Mouse (Mus musculus): Measurements from ENCODE around the gene Peak1. TPM values are rescaled to one million over a fixed set of nuclear protein-coding genes. Genes with fewer than 3 reads are reported as not detected.

Peak1 gene
- total RNA-seq, 2 experiments from 2014 or later, result 13.1 to 14.3 TPM

- no peak for DNase-seq
These were observed 103.5 kb downstream of the Peak1 start for GRCm38 (mm10) chr9:56314326-56314725.

DNA sequence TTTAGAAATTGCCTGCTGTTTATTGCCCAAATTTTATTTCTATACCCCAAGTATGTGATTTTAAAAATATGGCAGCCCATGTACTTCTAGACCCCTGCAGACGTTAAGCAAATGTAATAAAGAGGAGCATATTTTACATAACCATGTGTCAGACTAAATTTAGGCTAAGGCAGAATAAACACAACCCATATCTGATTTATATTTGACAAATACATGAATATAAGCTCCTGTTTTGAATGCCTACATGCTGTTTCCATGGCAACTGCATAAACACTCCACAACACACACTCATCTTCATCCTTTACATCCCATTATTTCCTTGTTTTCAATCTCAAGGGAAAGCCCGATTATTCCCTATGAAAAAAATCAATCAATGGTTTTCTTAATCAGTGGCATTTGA, 108.8 kb downstream of the Peak1 start:
- no peak for DNase-seq

DNA sequence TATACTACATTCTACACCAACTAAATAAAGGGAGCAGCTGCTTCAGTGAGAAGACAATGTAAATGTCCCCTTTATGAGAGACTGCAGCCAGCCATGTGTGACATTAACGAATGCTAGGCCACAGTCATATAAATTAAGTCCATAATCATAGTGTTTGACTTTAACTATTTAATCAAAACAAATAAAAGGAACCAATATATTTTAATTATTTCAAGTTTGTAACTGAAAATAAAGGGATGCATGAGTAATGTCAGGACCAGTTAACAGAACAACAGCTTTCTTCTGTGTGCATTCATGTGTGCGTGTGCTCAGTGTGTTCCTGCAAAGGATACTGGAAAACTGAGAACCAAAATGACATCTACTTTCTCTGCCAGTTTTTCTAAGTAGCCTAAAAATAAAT, 113.3 kb downstream of the Peak1 start:
- no peak for DNase-seq

GRCm38 (mm10) chr9:56302921-56303465, 114.9 kb downstream of the Peak1 start:
- DNase-seq, result no peak

DNA sequence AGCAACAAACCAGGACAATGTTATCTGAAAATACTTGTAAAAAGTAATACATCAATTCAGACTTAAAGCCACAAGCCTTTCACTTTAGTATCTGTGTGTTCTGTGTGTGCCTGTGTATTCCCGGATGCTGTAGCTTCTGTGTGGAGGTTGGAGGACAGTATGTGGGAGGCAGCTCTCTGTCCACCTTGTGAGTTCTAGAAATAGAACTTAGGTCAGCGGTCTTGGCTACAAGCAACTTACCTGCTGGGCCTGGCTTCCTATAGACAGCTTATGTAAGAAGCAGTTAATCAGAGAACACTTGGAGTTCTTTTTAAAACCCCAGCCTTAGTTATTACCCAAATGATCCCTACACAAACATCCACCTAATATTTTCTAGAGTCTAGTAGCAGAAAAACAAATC, 127.8 kb downstream of the Peak1 start:
- DNase-seq, result no peak

- no peak for DNase-seq
These were observed 135.4 kb downstream of the Peak1 start for GRCm38 (mm10) chr9:56282481-56282880.

DNA sequence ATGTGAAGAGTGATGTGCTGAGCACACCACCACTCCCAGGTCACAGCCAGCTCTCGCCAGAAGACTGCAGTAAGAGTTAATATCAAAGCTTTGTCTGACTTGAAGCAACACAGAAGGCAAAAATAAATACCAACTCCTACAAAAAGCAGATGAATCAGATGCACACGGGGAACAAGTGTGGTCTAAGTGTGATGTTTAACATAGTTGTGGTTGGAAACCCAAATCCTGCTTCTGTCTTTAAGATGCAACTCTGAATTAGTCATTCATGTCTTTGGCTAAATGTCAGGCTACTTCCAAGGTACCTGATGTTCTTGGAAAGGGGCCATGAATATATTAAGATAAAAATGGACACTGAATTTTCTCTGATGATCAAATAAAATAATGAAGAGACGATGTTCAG, 144.3 kb downstream of the Peak1 start:
- no peak for DNase-seq

GRCm38 (mm10) chr9:56272247-56272598, 145.6 kb downstream of the Peak1 start:
- no peak for DNase-seq

DNA sequence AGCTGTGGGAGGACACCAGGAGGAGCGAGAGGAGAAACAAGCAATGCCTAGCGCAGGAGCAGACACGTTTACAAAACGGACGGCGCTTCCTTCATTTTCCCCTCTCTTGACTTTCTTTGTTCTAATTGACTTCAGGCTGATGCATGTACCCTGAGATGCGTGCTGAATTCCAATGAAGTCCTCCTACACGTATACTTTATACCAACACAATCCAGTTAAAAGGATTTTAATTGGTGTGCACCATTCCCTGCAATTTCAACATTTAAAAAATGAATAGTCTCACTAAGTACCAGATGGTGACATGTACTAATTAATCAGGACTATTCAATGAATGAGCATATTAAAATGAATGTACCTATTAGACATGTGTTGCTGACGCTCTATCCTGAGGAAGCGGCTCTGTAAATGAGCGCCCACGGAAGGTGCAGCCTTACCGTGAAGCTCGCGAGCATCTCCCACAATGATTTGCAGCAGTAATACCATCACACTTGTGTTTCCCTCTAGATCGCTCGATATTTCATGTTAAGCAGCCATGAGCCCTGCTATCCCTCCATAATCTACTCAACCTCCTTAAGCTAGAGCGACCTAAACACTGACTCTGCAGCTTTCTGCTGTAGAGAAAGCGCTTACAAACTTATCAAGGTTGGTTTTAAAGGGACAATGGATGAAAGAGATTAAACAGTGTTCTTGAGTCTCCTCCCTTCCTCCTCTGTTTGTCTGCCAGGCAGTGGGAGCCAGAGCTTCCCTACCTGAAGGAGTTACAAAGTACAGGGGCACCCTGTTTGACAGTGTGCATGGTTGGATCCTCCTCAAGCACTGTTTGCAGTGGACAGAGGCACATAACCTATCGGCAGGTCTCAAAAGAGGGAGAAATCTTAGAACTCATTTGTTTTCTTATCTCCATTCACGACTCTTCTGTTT, 146.3 kb downstream of the Peak1 start:
- no peak for DNase-seq

- DNase-seq, result no peak
These were observed 148.8 kb downstream of the Peak1 start for GRCm38 (mm10) chr9:56269101-56269500.

- no peak for DNase-seq
These were observed 151.6 kb downstream of the Peak1 start for GRCm38 (mm10) chr9:56266200-56266815.

DNA sequence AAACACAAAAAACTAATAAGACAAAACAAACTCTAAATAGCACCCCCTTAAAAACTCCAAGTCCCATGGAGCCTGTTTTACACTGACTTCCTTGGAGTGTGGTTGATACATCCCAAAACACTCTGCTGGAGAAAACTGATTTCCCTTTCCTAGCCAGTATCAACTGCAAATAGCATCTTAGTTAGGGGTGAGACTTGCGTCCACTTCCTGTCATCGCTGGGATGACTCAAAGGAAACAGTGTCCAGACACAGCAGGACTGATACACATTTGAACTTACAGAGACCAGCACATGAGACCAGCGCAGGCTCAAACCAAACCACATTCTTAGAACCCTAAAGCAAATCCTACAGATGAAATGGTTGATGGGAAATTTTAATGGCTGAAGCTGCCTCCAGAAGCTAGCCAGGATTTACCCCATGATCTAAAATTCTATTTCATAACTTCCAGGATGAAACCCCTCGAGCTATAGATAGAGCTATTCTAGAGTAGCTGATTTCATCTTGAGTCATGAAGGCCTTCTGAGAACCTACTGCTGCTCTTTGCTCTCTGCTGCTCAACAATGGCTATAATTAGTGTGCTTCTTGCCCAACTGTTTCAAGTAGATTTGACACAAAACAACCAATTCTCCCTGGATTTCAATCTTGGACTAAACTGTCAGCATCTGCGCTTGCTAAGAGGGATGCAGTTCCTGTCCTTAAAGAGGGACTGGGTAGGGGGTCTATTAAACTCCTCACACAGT, 152.2 kb downstream of the Peak1 start:
- DNase-seq, result no peak

- DNase-seq, result no peak
These were observed 152.9 kb downstream of the Peak1 start for GRCm38 (mm10) chr9:56265022-56265360.

DNA sequence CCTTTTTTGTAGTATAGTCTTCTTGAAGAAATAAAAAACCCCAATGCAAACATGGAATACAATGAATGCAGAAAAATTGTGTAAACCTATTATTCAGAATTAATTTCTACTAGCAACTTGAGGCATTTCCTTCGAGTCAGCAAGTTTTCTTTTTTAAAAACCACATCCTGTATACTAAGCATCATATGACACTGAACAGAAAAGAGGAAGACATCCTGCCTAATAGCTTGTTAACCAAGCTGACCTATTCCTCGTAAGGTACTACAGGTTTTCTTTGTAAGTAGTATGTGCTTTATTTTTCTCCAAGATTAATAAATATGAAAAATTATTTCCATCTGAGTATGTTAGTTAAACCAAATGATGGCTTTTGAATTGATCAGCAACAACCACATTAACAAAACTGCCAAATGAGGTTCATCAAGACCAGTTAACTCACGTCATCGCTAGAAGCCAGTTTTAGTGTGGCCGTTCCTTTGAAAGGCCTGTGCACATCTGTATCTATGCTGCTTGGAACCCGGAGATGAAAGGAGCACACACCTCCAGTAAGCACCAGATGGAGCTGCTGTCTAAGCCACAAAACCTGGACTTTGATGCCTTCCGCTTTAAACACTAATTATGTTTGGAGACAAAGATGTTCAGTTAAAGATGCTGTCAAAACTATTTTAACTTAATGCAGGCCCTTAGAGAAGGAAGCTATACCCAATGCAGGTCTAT, 153.4 kb downstream of the Peak1 start:
- no peak for DNase-seq

DNA sequence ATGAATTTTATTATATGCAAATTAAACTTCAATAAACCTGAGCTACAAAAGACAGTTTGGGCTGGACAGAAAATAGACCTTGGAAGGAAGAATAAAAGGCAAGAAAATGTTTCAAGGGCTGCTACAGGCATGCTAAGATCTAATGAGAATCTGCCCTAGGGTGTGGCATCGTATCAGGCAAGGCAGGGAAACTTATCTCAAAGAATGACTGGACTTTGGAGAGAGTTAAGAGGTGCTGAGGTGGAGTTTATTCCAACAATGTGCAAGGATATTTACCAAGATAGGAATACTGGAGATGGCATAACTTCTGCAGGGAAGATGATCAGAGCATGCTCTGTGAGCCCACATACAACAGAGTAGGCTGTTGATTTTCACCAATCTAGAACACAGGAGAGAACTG, 154.8 kb downstream of the Peak1 start:
- DNase-seq, result no peak

DNA sequence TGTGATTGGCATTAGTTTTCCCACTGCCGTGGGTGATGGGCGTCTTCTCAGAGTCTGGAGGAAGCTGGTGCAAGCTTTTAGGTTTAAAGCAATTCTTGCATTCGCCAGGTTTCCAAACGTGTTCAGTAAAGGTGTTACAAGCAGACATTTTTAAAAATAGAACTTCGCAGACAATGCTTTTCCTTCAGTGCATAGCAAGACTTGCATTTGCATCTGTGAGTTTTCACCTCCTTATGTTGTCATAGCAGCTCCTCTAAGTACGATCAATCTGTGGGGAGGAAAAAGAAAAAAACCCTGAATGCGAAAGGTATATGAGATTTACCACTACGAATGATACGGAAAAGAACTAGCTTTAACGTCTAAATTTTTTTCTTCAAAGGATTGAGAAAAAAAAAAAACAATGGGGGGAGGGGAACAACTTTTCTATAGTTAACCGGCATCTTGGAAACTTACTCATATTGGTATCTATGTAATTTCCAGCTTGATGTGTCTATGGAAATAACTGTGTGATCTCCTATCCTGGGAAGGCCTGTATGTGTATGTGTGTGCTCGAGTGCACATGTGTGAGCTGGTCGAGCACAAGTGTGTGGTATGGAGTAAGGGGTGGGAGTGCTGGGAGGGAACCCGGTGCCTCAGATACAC, 157.3 kb downstream of the Peak1 start:
- DNase-seq, result no peak

DNA sequence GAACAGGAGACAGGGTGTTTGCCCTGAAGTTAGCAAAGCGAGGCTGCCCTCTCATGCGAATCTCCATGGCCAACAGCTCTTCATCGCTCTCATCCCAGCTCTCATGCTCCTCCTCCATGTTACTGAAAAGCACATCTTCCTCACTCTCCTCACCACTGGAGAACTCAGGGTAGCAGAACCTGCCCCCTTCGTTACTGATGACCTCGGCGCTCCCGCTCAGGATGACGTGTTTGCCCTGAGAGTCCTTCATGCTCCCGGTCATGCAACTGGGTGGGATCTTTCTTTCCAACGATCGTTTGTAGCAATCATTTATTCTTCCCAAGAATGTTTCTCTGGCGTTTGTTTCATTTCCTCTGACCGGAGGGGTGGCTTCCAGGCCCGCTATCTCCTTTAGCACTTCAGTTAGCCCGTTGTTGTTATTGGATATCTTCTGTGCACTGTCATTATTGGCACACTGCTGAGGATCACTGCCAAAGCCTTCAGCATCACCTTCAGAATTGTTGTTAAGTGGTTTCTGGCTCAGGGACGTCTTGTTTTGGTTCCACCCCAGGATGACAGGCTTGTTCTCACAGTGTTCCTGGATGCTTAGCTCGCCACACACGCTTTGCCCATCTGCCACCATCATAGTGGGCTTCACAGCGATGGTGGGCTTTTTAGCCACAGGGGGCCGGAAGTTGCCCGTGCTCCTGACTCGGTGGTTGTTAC, 157.9 kb downstream of the Peak1 start:
- DNase-seq, result no peak

DNA sequence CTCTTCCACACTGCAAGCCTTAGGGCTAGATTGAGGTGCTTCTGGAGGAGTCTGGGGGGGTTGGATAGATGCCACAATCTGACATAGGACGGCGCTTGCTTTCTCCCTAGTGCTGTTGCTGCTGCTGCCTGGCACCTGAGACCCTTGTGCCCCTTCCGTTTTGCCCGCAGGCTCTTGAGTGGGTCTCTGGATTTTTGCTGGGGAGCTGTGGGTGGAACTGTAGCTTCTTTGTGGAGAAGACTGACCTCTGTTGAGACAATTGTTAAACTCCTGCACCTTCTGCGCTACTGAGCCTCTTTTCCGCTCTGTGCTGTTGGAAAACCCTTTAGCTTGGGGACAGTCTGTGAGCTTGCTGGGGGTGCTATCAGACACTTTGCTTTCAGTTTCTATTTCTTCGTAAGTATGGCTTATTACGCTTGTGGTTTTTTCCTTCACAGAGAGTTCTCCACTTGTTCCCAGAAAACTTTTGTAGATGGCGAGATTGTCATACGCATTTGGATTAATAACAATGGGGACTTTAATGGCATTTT, 159.5 kb downstream of the Peak1 start:
- DNase-seq, result no peak

DNA sequence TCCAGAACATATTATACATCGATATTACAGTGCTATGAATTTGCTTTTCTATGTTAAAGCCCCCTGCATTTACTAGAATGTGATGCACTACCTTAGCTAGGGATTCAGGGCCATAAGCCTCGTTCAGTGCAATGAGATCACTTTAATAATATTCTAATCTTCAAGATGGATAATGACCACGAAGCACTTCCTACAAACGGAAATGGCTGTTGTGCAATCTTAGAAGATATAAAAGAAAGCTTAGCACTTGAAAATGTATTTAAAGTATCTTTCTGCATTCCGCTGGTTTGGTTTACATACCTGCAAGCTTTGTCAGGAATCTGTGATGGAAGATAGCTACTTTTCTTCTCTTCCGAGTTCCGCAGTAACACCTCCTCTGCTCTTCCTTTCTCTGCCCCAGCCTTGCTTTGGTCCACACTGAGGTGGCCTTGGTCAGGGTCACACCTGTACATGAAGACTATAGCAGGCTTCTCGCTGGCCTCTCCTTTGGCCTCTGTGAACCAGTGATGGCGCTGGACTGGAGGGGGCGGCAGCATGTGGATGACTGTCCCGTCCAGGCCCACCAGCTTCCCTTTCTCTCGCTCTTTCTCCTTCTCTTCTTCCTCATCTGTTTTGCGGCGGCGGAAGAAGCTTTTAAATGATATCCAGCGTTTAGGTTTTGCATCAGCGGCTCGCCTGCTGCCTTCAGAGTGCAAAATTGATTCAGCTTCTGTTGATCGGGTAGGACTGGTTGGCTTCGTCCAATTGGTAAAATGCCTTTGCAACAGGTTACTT, 160.5 kb downstream of the Peak1 start:
- no peak for DNase-seq

Data from gastrocnemius, postnatal 25 days (tissue).